Mouse (Mus musculus) limb, embryonic 14.5 days (tissue): ENCODE data around the gene Agap3. TPM values are rescaled to one million over a fixed set of nuclear protein-coding genes. Genes with fewer than 3 reads are reported as not detected.

Source experiments
- ATAC-seq: fragments of 200-750 bp; cut with Nextera tagmentation; 2 replicates; pipeline ENCODE4 v1.8.0; 2017; ENCODE audit warnings: low read depth, moderate number of reproducible peaks, moderate TSS enrichment; ENCODE audit not compliant: low FRiP score
- DNase-seq: peaks from one replicate; pipeline ENCODE4 v3.0.0-alpha.2; 2015; ENCODE audit warnings: low spot score
- H3K27ac ChIP-seq: fragments of 300-500 bp; sonication (generic); replicated peaks from 2 replicates; pipeline ENCODE4 v1.5.1; 2014; ENCODE audit warnings: low read depth, mild to moderate bottlenecking, low read length, moderate library complexity, mixed read lengths
- H3K27me3 ChIP-seq: fragments of 300-500 bp; sonication (generic); 2 replicates; pipeline ENCODE4 v1.6.1; 2014; ENCODE audit warnings: low read length, mixed read lengths; ENCODE audit not compliant: control insufficient read depth, insufficient read depth
- H3K36me3 ChIP-seq: fragments of 300-500 bp; sonication (generic); 2 replicates; pipeline ENCODE4 v1.6.1; 2014; ENCODE audit warnings: mild to moderate bottlenecking, low read length, moderate library complexity, mixed read lengths; ENCODE audit not compliant: control insufficient read depth, insufficient read depth
- H3K4me1 ChIP-seq: fragments of 300-500 bp; sonication (generic); 2 replicates; pipeline ENCODE4 v1.6.1; 2014; ENCODE audit warnings: antibody characterized with exemption, low read length, mixed read lengths; ENCODE audit not compliant: control insufficient read depth, insufficient read depth
- H3K4me2 ChIP-seq: fragments of 300-500 bp; sonication (generic); replicated peaks from 2 replicates; pipeline ENCODE4 v1.6.1; 2014; ENCODE audit warnings: low read depth, mild to moderate bottlenecking, low read length, moderate library complexity; ENCODE audit not compliant: severe bottlenecking
- H3K4me3 ChIP-seq: fragments of 300-500 bp; sonication (generic); replicated peaks from 2 replicates; pipeline ENCODE4 v1.5.1; 2014; ENCODE audit warnings: low read length
- H3K9ac ChIP-seq: fragments of 300-500 bp; sonication (generic); 2 replicates; pipeline ENCODE4 v1.6.1; 2014; ENCODE audit warnings: mild to moderate bottlenecking, low read depth, low read length, moderate library complexity; ENCODE audit not compliant: severe bottlenecking
- H3K9me3 ChIP-seq: fragments of 300-500 bp; sonication (generic); 2 replicates; pipeline ENCODE4 v1.6.1; 2016; ENCODE audit warnings: low read length; ENCODE audit not compliant: control insufficient read depth
- POLR2A ChIP-seq: fragments of 200-500 bp; IDR thresholded peaks from 2 replicates; pipeline ENCODE4 v1.8.0; 2012; ENCODE audit warnings: inconsistent platforms, mild to moderate bottlenecking, moderate library complexity, borderline replicate concordance; ENCODE audit not compliant: insufficient read depth, insufficient read length; ENCODE audit errors: extremely low read depth
- WGBS: fragments of 180-500 bp; shearing (Covaris S2); extraction: QIAGEN DNeasy Blood & Tissue Kit; methylation state at CpG from one replicate; pipeline ENCODE4 v1.1.7; 2014; 5-methylcytosine and 5-hydroxymethylcytosine counted together
- polyA plus RNA-seq, 2 experiments: library from polyadenylated mRNA; depleted of rRNA in 1 of 2; stranded (reverse) in 1 of 2; unstranded in 1 of 2; fragments of >200 nt; fragmentation: Nextera tagmentation in 1 of 2; extraction: Ambion mirVana in 1 of 2; gene quantifications; 2 replicates each; pipeline versions ENCODE4 v1.2.1 to v1.2.3; 2012 to 2014

Gene Agap3
- polyA plus RNA-seq, 2 experiments = 57.9 to 103 TPM

DNA sequence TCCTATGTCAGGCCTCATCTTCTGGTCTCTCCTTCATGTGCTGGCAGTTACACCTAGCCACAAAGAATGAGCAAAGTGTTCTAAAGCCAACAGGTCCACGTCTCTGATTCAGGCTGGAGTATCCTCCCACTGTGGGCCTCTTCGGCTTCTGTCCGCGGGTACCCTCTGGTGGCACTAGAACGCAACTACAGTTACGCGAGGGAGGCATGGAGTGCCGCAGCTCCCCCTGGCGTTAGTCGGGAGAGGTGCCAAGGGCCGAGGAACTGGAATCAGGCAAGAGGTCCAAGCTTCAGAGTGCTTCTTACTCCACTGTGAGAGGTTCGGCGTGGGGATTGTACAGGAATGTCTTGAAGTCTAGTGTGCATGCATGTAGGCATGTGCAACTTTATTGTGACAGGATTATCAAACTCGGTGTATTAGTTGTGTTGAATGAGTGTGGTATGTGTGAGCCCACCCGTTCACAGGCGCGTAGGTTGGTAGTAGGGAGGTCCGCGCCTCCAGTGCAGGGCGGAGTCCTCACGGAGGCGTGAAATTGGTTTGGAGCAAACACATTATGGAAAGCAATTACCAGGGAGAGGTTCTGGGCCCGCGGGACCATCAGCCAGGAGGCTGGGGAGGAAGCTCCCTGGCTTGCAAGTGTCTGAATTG, 78.2 kb downstream of the Agap3 start:
- WGBS = 20% methylated on average over 24 of the region's 24 CpGs
- no peak overlapping the region for H3K27ac ChIP-seq
- H3K27me3 ChIP-seq = peaks cover 46% of the 10 kb centered on the region
- no peak overlapping the region for H3K4me2 ChIP-seq
- H3K4me1 ChIP-seq = peaks cover 5% of the 10 kb centered on the region; the same call in 1 of the 2 replicates
- 0 out of 2 replicates have a peak, but pooled peaks have one; percentile 22 for TF ChIP-seq POLR2A
- no peak overlapping the region for H3K9ac ChIP-seq
- no peaks in the 10 kb centered on the region for H3K36me3 ChIP-seq
- ATAC-seq (peak; percentile 84), DNase-seq (peak; percentile 77)
- no peaks in the 10 kb centered on the region for H3K9me3 ChIP-seq
- no peak overlapping the region for H3K4me3 ChIP-seq

DNA sequence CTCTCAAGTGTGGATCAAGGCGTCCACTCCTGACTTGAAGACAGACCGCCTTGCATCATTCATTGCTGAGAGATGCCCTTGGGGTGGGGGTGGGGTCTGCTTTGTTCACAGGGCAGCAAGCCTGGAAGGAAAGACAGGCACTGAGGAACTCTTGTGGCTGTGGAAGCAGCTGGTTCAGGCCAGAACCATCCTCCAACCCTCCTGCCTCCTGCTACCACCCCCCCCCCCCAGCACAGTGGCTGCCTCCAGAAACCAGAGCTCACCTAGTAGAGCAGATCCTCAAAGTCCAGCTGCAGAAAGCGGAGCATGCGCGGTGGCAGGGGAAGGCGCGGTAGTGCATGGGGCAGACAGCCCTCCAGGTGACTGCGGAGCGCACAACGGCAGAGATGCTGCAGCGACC, 81.4 kb downstream of the Agap3 start:
- Histone ChIP-seq H3K4me2 (no peak overlapping the region), H3K9me3 (no peaks in the 10 kb centered on the region), H3K36me3 (no peaks in the 10 kb centered on the region), H3K27ac (no peak overlapping the region), H3K4me3 (no peak overlapping the region), H3K9ac (no peak overlapping the region), H3K27me3 (peaks cover 15% of the 10 kb centered on the region), H3K4me1 (no peaks in the 10 kb centered on the region)
- DNase-seq (no peak), ATAC-seq (no peak)
- 43% methylated on average over 11 of the region's 11 CpGs for WGBS
- TF ChIP-seq POLR2A = no peak

DNA sequence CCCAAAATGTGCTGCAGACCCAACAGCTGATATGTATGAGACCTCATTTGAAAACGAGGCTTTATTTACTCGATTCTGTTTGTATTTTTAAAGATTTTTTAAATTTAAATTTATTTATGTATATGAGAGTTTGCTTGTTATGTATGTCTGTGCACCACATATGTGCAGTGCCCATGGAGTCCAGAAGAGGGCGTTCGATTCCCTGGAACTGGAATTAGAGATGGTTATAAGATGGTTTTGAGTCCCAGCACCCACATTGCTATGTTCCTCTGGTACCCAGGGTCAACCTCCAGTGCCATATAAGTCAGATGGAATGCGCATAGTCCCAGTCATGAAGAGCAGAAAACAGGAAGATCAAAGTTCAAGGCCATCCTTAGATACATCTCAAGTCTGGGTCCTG, 82.3 kb downstream of the Agap3 start:
- Histone ChIP-seq H3K9ac (no peak overlapping the region), H3K9me3 (no peaks in the 10 kb centered on the region), H3K4me3 (no peak overlapping the region), H3K4me2 (no peak overlapping the region), H3K27me3 (peaks cover 6% of the 10 kb centered on the region), H3K4me1 (no peaks in the 10 kb centered on the region), H3K27ac (no peak overlapping the region), H3K36me3 (no peaks in the 10 kb centered on the region)
- TF ChIP-seq POLR2A = no peak
- WGBS = 57% methylated on average over 5 of the region's 5 CpGs
- DNase-seq = no peak
- no peak for ATAC-seq

DNA sequence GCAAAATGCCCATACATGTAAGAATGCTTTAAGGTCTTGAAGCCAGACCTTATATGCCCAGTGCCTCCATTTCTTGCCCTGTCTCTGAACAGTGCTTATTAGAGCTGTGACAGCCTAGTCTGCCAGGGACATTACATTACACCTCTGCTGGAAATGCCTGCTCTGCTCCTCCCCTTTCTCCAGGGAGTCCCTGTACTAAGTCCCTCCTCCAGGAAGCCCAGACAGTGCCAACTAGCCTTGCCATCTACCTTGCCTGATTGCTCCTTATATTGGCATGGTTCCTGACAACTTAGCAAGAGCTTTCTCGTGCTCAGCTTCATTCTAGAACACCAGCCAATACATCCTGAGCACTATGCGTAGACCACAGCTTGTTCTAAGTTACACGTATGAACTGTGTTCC, 83.8 kb downstream of the Agap3 start:
- no peak for DNase-seq
- H3K9ac ChIP-seq = no peak overlapping the region
- no peaks in the 10 kb centered on the region for H3K9me3 ChIP-seq
- no peak overlapping the region for H3K4me3 ChIP-seq
- 73% methylated on average over 3 of the region's 3 CpGs for WGBS
- no peak for ATAC-seq
- no peak for TF ChIP-seq POLR2A
- peaks cover 10% of the 10 kb centered on the region for H3K4me1 ChIP-seq
- H3K27ac ChIP-seq = no peak overlapping the region
- no peaks in the 10 kb centered on the region for H3K36me3 ChIP-seq
- H3K4me2 ChIP-seq = no peak overlapping the region
- no peaks in the 10 kb centered on the region for H3K27me3 ChIP-seq

DNA sequence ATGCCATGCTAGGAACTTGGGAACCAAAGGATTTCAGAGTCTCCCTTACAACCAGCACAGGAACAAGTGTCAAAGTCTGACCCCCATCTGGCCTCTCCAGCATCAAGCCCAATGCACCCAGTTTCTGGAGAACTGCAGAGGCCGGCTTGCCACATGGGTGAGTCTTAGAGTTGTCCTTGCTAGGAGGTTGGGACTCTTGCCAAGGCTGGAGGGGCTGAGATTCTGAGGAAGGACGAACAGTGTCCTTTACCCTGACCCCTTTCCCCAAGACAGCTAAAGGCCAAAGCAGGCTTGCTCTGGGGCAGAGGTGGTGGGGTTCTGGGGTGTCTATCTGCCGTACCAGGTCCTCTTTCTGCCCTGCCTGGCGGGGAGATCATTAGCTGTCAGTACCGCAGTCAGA, 84.5 kb downstream of the Agap3 start:
- no peaks in the 10 kb centered on the region for H3K27me3 ChIP-seq

More for the DNA sequence above, 84.5 kb downstream of the Agap3 start:
- H3K9me3 ChIP-seq = no peaks in the 10 kb centered on the region
- DNase-seq (no peak), ATAC-seq (no peak)
- no peak overlapping the region for H3K27ac ChIP-seq
- 75% methylated on average over 5 of the region's 5 CpGs for WGBS
- H3K4me2 ChIP-seq = no peak overlapping the region
- no peak overlapping the region for H3K4me3 ChIP-seq
- H3K9ac ChIP-seq = no peak overlapping the region
- no peak for TF ChIP-seq POLR2A
- peaks cover 18% of the 10 kb centered on the region for H3K4me1 ChIP-seq
- no peaks in the 10 kb centered on the region for H3K36me3 ChIP-seq
